Mouse (Mus musculus) MN1 (cell line): Measurements from ENCODE around the gene Rinl.
A peak's percentile ranks its signal among the peaks of the same experiment; 100 is the strongest.

ENCODE experiments used
- DNase-seq: peaks from one replicate; pipeline ENCODE4 v3.0.0-alpha.2; 2016; ENCODE audit warnings: low spot score

The Rinl gene

DNA sequence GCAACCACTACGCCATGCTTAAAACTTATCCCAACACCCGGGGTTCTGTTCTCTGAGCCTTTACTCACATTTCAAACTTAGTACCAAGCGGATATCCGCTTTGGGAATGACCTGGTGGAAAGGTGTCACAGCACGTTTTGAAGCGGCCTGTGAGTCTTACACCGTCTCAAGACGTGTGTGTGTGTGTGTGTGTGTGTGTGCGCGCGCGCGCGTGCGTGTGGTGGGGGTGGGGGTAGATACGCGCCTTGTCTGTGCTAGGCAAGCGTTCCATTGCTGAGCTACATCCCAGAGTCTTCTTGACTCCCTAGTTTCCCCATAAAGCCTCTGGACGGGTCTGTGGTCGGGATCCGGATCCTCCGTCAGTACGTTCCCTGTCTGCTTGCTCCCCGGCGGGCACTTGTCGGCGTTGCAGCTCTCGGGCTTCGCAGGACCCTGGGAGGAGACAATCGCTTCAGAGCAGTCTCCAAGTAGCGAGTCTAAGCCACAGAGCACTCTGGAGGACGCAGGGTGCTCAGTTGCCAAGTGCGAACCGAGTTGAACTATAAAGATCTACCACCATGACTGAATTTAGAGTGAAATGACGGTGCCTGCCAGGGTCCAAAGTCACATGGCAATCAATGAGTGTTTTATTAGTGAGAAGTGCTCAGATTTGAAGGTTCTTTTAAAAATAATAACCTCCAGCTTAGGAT lies 20.8 kb downstream of the Rinl start:
- peak; percentile 62 for DNase-seq

- peak; percentile 98 for DNase-seq
Measured at GRCm38 (mm10) chr7:28810107-28811066, 21.6 kb downstream of the Rinl start.

GRCm38 (mm10) chr7:28811228-28811627 lies 22.5 kb downstream of the Rinl start:
- peak; percentile 95 for DNase-seq

DNA sequence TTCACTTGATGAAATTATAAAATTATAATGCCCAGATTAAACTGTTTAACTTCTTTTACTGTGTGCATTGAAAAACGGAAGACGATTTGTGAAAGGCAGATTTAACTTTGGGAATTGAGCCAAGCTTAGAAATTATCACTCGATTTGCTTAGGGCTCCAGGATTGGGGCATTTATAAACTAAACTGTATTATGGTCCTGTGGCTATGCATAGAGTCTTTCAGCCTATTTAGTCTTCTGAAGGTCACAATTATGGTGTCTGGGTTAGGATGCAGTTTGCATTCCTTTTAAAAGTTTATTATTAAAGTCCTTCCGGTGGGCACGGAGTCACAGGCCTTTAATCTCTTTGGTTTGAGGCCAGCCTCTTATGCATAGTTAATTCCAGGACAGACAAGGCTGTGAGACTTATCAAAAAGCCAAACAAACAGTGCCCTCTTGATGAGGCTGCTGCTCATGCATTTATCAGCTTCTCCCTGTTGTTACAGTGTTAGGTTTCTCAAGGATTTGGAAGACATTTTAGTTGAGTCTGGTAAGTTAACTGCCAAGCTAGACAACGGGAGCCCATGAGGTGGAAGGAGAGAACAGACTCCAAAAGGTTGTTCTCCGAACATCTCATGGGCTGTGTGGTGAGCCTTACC lies 23.0 kb downstream of the Rinl start:
- DNase-seq = no peak

DNA sequence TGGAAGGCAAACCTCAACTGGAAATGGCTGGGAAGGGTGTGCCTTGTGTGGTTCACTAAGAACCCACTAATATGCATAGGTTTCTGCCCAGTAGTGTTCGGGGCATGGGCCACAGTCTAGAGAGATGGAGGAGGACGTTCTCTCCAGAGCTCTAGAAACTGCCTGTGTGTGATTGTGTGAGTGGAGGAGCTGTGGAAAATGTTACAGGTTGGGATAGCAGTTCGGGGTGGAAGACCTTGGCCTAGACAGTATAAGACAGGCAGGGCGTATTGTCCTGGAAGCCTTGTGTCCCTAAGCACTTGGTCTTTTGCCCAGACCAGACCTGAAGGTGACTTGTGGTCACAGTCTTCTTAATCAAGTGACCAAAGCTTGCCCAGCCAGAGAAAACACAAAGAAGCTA lies 23.7 kb downstream of the Rinl start:
- DNase-seq = no peak

GRCm38 (mm10) chr7:28812949-28813348 lies 24.2 kb downstream of the Rinl start:
- DNase-seq = no peak

- DNase-seq = no peak
Measured at GRCm38 (mm10) chr7:28814306-28815034, 25.7 kb downstream of the Rinl start.

DNA sequence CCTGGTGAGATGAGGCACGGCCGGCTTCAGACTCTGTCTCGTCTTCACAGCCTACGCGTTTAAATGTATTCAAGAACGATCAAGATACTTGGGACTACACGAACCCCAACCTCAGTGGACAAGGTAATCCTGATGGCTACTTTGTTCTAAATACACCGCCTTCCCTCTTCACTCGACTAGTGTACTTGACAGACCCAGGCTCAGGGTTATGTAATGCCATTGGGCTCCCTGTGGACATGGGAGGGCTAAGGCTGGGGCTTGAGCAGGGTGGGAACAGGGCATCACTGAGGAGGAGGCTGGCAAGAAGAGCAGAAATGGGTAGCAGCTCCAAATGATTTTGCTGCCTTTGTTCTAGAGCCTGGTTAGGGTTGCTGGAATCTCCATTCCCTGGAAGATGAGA lies 26.5 kb downstream of the Rinl start:
- no peak for DNase-seq

GRCm38 (mm10) chr7:28816201-28816600 lies 27.4 kb downstream of the Rinl start:
- peak; percentile 22 for DNase-seq

DNA sequence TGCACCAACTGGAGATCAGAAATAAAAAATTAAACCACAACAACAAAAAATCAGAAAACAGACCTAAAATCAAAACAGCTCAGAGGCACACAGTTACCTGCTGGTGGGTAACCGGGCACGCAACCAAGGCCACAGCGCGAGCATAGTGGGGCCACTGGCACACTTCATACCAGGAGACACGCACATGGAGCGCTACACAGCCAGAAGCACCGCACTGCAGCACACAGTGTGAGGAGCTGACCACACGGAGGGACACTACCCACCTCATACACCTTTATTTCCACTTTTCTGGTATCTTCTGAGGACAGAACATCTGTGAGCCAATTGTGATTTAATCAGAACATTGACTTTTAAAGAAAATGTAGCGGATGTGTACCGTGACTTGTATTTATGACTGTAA lies 28.2 kb downstream of the Rinl start:
- no peak for DNase-seq

GRCm38 (mm10) chr7:28817524-28817923 lies 28.8 kb downstream of the Rinl start:
- DNase-seq = no peak

- peak; percentile 32 for DNase-seq
Measured at GRCm38 (mm10) chr7:28817957-28818356, 29.2 kb downstream of the Rinl start.

DNA sequence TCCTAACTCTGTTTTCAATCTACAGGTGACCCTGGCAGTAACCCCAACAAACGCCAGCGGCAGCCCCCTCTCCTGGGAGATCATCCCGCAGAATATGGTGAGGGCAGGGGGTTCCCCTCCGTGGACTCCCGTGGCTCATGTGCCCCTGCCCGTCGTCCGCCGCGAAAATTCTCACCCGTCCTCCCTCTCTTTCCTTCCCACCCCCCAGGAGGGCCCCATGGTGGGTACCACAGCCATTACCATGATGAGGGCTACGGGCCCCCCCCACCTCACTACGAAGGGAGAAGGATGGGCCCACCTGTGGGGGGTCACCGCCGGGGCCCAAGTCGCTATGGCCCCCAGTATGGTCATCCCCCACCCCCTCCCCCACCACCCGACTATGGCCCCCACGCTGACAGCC lies 29.7 kb downstream of the Rinl start:
- no peak for DNase-seq

GRCm38 (mm10) chr7:28818861-28819452 lies 30.2 kb downstream of the Rinl start:
- DNase-seq = no peak

DNA sequence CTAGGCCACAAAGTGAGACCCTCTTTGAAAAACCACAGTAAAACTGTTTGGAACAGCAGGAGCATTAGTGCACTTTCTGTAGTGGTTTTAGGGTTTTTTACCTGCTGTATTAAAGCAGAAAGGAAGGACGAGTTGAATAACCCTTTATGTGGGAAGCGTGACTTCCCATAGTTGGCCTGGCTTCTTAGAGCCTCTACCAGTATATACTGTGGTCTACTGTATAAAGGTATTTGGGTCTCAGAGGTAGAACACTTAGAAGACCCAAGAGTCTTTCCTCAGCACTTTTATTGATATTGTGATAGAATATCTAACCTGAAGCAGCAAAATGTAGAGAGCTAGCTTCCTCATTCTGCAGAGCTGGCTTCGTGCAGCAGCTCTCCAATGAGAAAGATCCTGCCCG lies 30.8 kb downstream of the Rinl start:
- DNase-seq = no peak

DNA sequence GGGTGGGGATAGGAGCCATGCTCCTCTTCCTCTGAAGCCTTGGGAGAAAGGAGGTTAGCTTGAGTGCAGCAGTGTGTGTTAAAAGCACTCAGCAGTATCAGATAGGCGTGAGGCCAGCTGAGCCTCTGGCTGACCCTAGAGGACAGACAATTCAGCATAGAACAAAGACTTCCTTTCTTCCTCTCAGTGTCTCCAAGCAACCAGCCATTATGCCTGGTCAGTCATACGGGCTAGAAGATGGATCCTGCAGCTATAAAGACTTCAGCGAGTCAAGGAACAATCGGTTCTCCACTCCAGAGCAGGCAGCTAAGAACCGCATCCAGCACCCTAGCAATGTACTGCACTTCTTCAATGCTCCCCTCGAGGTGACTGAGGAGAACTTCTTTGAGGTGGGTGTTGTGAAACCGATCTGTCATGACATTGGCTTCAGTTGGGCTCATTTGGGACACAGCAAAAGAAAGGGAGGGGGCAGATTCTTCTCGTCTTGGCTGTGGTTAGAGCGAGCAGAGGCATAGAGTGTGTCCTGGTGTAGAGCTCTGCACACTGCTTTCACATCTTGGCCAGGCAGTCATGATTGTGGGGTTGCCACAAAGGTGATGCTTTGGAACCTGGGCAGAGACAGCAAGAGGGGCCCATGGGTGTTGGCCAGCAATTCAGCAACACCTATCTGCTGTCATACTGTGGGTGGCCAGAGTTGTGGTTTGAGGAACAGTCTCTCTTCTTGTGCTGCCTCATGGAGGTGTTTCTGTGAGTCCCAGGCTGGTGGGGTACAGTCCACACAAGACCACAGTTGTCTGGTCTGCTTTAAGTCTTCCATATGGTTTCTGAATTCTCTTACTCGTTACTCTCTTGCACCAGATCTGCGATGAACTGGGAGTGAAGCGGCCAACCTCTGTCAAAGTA lies 31.8 kb downstream of the Rinl start:
- peak; percentile 91 for DNase-seq

DNA sequence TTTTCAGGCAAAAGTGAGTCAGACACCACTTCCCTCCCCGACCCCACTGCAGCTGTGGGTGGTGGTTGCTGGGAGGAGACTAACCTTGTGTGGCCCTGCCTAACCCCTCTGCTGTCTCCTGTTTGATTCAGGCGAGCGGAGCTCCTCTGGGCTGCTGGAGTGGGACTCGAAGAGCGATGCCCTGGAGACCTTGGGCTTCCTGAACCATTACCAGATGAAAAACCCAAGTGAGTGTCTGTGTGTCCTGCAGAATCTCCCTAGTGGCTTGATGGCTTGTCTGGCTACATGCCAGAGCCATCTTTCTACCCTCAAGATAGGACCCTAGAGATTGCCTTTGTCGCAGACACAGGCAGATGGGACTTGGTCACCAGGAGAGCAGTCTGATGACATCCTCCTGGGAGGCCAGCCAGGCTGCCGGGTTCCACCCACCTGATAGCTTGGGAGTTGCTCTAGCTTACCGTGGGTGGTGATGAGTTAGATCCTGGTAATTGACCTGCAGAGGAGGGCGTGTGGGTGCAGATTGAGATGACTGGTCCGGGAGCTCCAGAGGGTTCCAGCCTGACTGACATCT lies 32.6 kb downstream of the Rinl start:
- DNase-seq = peak; percentile 88

GRCm38 (mm10) chr7:28822556-28822955 lies 33.8 kb downstream of the Rinl start:
- no peak for DNase-seq

- DNase-seq = no peak
Measured at GRCm38 (mm10) chr7:28822993-28823903, 34.5 kb downstream of the Rinl start.
